Mouse (Mus musculus): ENCODE data around the gene Hmgn2. TPM values are rescaled to one million over a fixed set of nuclear protein-coding genes. Genes with fewer than 3 reads are reported as not detected.

The Hmgn2 gene
- total RNA-seq, 2 experiments from 2014 or later: 106 to 128 TPM

- intact Hi-C loops (cut with DNase I): no loop called here
Measured at GRCm38 (mm10) chr4:133982936-133983335, 14.5 kb upstream of the Hmgn2 start.

GRCm38 (mm10) chr4:133980496-133980895 is 12.0 kb upstream of the Hmgn2 start:
- intact Hi-C loops (cut with DNase I): no loop called here
- peak in 1 of 2 experiments; percentile 37 for DNase-seq

More at GRCm38 (mm10) chr4:133982936-133983335, 14.5 kb upstream of the Hmgn2 start:
- no peak for DNase-seq

GRCm38 (mm10) chr4:133978021-133978711 is 9.7 kb upstream of the Hmgn2 start:
- DNase-seq: no peak
- intact Hi-C loops (cut with DNase I): no loop called here

GRCm38 (mm10) chr4:133971741-133972140 is 3.3 kb upstream of the Hmgn2 start:
- no peak for DNase-seq
- intact Hi-C loops (cut with DNase I): no loop called here

- intact Hi-C loops (cut with DNase I): no loop called here
Measured at GRCm38 (mm10) chr4:133970876-133971275, 2.4 kb upstream of the Hmgn2 start.

GRCm38 (mm10) chr4:133970196-133970595 is 1.7 kb upstream of the Hmgn2 start:
- intact Hi-C loops (cut with DNase I): no loop called here
- no peak for DNase-seq

More at GRCm38 (mm10) chr4:133970876-133971275, 2.4 kb upstream of the Hmgn2 start:
- DNase-seq: no peak

GRCm38 (mm10) chr4:133969114-133969770 is 792 bp upstream of the Hmgn2 start:
- no peak for DNase-seq
- intact Hi-C loops (cut with DNase I): loop anchor here (2.0 kb wide), 1 partner anchor 32 kb away; the partner anchor contains the start of gene Dhdds

GRCm38 (mm10) chr4:133967866-133968149 is 642 bp downstream of the Hmgn2 start:
- peak; percentile 79 to 84 for DNase-seq
- intact Hi-C loops (cut with DNase I): loop anchor here (2.0 kb wide), 2 partner anchors 33 to 59 kb away; partner anchors contain the start of gene Dhdds

- DNase-seq: peak; percentile 98
- intact Hi-C loops (cut with DNase I): loop anchor here (2.0 kb wide), 1 partner anchor 59 kb away; no protein-coding TSS in a partner anchor
Measured at GRCm38 (mm10) chr4:133967138-133967865, 1.1 kb downstream of the Hmgn2 start.

GRCm38 (mm10) chr4:133966271-133966940 is 2.0 kb downstream of the Hmgn2 start:
- intact Hi-C loops (cut with DNase I): loop anchor here (2.0 kb wide), 1 partner anchor 58 kb away; no protein-coding TSS in a partner anchor
- no peak for DNase-seq

GRCm38 (mm10) chr4:133962566-133962965 is 5.9 kb downstream of the Hmgn2 start:
- intact Hi-C loops (cut with DNase I): no loop called here
- DNase-seq: no peak

- intact Hi-C loops (cut with DNase I): no loop called here
- DNase-seq: no peak
Measured at GRCm38 (mm10) chr4:133958884-133959283, 9.6 kb downstream of the Hmgn2 start.

GRCm38 (mm10) chr4:133956358-133956757 is 12.1 kb downstream of the Hmgn2 start:
- no peak for DNase-seq
- intact Hi-C loops (cut with DNase I): no loop called here

- intact Hi-C loops (cut with DNase I): no loop called here
- no peak for DNase-seq
Measured at GRCm38 (mm10) chr4:133946736-133947135, 21.7 kb downstream of the Hmgn2 start.

- no peak for DNase-seq
- intact Hi-C loops (cut with DNase I): no loop called here
Measured at GRCm38 (mm10) chr4:133943791-133944190, 24.7 kb downstream of the Hmgn2 start.

GRCm38 (mm10) chr4:133942679-133943078 is 25.8 kb downstream of the Hmgn2 start:
- no peak for DNase-seq
- intact Hi-C loops (cut with DNase I): no loop called here

- intact Hi-C loops (cut with DNase I): no loop called here
Measured at GRCm38 (mm10) chr4:133941576-133941975, 26.9 kb downstream of the Hmgn2 start.

GRCm38 (mm10) chr4:133940386-133941260 is 27.8 kb downstream of the Hmgn2 start:
- no peak for DNase-seq
- intact Hi-C loops (cut with DNase I): no loop called here

More at GRCm38 (mm10) chr4:133941576-133941975, 26.9 kb downstream of the Hmgn2 start:
- DNase-seq: peak in 1 of 2 experiments; percentile 8

GRCm38 (mm10) chr4:133938077-133938476 is 30.4 kb downstream of the Hmgn2 start:
- no peak for DNase-seq
- intact Hi-C loops (cut with DNase I): no loop called here

GRCm38 (mm10) chr4:133931785-133932184 is 36.7 kb downstream of the Hmgn2 start:
- no peak for DNase-seq
- intact Hi-C loops (cut with DNase I): no loop called here

Measured in heart, postnatal 36 days (tissue).